Mouse (Mus musculus): ENCODE measurements around the gene Lmod1. TPM values are rescaled to one million over a fixed set of nuclear protein-coding genes. Genes with fewer than 3 reads are reported as not detected.
"Not testable (repeated sequence)": the region's sequence is repeated elsewhere in the genome, so short reads cannot be mapped to it uniquely, and the experiment has no call there.

Lmod1 gene
- total and polyA plus RNA-seq, 3 experiments: not detected

DNA sequence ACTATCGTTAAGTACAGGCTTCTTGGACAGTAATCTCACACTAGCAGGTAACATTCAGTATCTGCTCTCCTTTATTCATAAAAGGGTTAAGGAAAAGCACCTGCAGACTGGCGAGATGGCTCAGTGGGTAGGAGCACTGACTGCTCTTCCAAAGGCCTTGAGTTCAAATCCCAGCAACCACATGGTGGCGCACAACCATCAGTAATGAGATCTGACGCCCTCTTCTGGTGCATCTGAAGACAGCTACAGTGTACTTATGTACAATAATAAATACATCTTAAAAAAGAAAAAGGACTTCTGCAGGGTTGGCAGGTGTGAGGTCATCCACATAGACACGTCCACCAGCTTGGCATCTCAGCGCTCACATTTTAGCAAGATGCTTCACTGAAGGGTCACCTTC is 57.0 kb downstream of the Lmod1 start:
- H3K9me3 ChIP-seq (replicated peaks; ENCODE audit: low read length); H3K27ac ChIP-seq (ENCODE audit: insufficient read depth, low read depth); H3K27me3 ChIP-seq (replicated peaks); H3K4me1 ChIP-seq (ENCODE audit: control insufficient read depth in 1 of 2, insufficient read depth in 2 of 2); H3K4me2 ChIP-seq (ENCODE audit: insufficient read depth, low read depth, poor library complexity, severe bottlenecking); DNase-seq (ENCODE audit: extremely low read depth); H3K9ac ChIP-seq (ENCODE audit: insufficient read depth, low read depth); dilution Hi-C loops (cut with MboI; ENCODE audit: extremely low pct_ligation_motif_present, extremely low pct_unique_long_range_greater_than_20kb, low sequenced_read_pairs); H3K79me2 ChIP-seq (replicated peaks; ENCODE audit: control insufficient read depth, extremely low read depth, insufficient read depth, poor library complexity, severe bottlenecking); in situ Hi-C loops (cut with MboI; ENCODE audit: low pct_ligation_motif_present, low pct_unique_long_range_greater_than_20kb, low sequenced_read_pairs); H3K4me3 ChIP-seq (replicated peaks in 1 of 3; ENCODE audit: low read depth in 2 of 3, low read length in 2 of 3, poor library complexity in 1 of 3): not testable (repeated sequence)
- TF ChIP-seq SMC3 (IDR thresholded peaks at IDR 0.05; ENCODE audit: low read depth, low read length) (peak; percentile 35), CTCF (conservative IDR thresholded peaks at IDR 0.05 in 1 of 2, IDR thresholded peaks at IDR 0.05 in 1 of 2; ENCODE audit: low read depth in 2 of 2, low read length in 2 of 2) (peak in 1 of 2 experiments; percentile 81; a peak in 2 of 4 replicates), RAD21 (IDR thresholded peaks at IDR 0.05; ENCODE audit: low read depth, low read length) (peak; percentile 1)
- peaks cover 35 to 51% of the 10 kb centered on the region in 2 experiments for H3K36me3 ChIP-seq (replicated peaks in 1 of 2; ENCODE audit: control insufficient read depth in 1 of 2, insufficient read depth in 1 of 2, low read length in 1 of 2)

DNA sequence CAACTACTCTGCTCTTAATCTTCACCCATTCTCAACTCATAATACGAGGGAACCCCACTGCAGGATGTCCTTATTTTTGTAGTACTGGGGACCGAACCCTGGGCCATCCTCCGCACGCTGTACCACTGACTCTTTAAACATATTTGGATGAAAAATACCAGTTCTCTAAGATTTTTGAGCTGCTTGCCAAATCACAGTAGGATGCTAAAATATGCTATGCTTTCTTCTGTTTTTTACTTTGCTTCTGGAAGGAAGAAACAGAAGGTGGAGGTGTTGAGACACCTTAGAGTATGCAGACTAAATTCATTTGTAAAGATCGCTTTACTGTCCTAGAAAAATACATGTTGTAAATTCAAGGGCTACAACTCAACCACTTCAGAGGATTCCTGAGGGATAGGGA is 59.6 kb downstream of the Lmod1 start:
- Histone ChIP-seq H3K36me3 (replicated peaks in 1 of 2; ENCODE audit: control insufficient read depth in 1 of 2, insufficient read depth in 1 of 2, low read length in 1 of 2) (peaks cover 58 to 76% of the 10 kb centered on the region in 2 experiments), H3K4me1 (ENCODE audit: control insufficient read depth in 1 of 2, insufficient read depth in 2 of 2) (no peaks in the 10 kb centered on the region), H3K4me3 (replicated peaks in 1 of 3; ENCODE audit: low read depth in 2 of 3, low read length in 2 of 3, poor library complexity in 1 of 3) (no peak overlapping the region), H3K4me2 (ENCODE audit: insufficient read depth, low read depth, poor library complexity, severe bottlenecking) (no peak overlapping the region), H3K79me2 (replicated peaks; ENCODE audit: control insufficient read depth, extremely low read depth, insufficient read depth, poor library complexity, severe bottlenecking) (no peaks in the 10 kb centered on the region; the same call in 1 of the 2 replicates), H3K9ac (ENCODE audit: insufficient read depth, low read depth) (no peak overlapping the region), H3K27ac (ENCODE audit: insufficient read depth, low read depth) (no peak overlapping the region), H3K27me3 (replicated peaks) (no peaks in the 10 kb centered on the region), H3K9me3 (replicated peaks; ENCODE audit: low read length) (no peaks in the 10 kb centered on the region)
- TF ChIP-seq POLR2A (IDR thresholded peaks at IDR 0.05; ENCODE audit: low read depth, low read length) (no peak), HCFC1 (IDR thresholded peaks at IDR 0.05; ENCODE audit: low read depth, low read length) (no peak), USF2 (conservative IDR thresholded peaks at IDR 0.05; ENCODE audit: low read depth, low read length) (no peak), ZKSCAN1 (IDR thresholded peaks at IDR 0.05; ENCODE audit: borderline replicate concordance, low read depth, low read length) (no peak)
- in situ Hi-C loops (cut with MboI; ENCODE audit: low pct_ligation_motif_present, low pct_unique_long_range_greater_than_20kb, low sequenced_read_pairs): no loop called here
- dilution Hi-C loops (cut with MboI; ENCODE audit: extremely low pct_ligation_motif_present, extremely low pct_unique_long_range_greater_than_20kb, low sequenced_read_pairs): no loop called here
- DNase-seq (ENCODE audit: extremely low read depth): no peak

DNA sequence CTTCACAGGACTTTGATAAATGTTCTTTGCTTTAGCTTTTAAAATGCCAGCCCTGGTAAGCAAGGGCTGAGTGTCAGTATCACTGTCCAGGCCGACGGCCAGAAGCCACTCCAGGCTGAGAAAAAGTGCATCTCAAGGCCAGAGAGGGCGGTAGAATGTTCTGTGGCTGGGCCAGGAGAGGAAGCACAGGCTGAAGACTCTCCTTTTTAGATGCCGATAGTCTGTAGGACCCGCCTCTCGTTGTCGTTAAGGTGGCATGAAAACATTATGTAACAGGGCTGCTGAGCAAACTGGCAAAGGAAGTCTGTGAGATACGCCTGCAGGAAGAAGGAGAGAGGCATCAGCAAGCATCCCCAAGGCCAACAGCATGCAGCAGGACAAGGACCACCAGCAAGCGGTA is 60.6 kb downstream of the Lmod1 start:
- H3K4me1 ChIP-seq (ENCODE audit: control insufficient read depth in 1 of 2, insufficient read depth in 2 of 2): no peaks in the 10 kb centered on the region
- no peak for TF ChIP-seq KAT2A (IDR thresholded peaks at IDR 0.05; ENCODE audit: insufficient replicate concordance, low read length)
- no peak for TF ChIP-seq MYC (IDR thresholded peaks at IDR 0.05; ENCODE audit: low read depth, low read length)
- no peak for TF ChIP-seq POLR2AphosphoS2 (IDR thresholded peaks at IDR 0.05; ENCODE audit: low read depth, low read length)
- no peak for TF ChIP-seq MAX (IDR thresholded peaks at IDR 0.05; ENCODE audit: low read length)
- no peak for TF ChIP-seq UBTF (IDR thresholded peaks at IDR 0.05; ENCODE audit: low read depth, low read length)
- TF ChIP-seq ZMIZ1 (IDR thresholded peaks at IDR 0.05; ENCODE audit: low read depth, low read length): no peak
- TF ChIP-seq ZNF384 (IDR thresholded peaks at IDR 0.05; ENCODE audit: low read depth, low read length): no peak
- no peak for TF ChIP-seq TBP (conservative IDR thresholded peaks at IDR 0.05; ENCODE audit: low read depth, low read length)
- TF ChIP-seq ELF1 (IDR thresholded peaks at IDR 0.05; ENCODE audit: low read depth, low read length): no peak
- no peak for TF ChIP-seq ZKSCAN1 (IDR thresholded peaks at IDR 0.05; ENCODE audit: borderline replicate concordance, low read depth, low read length)
- no peak for TF ChIP-seq E2F4 (IDR thresholded peaks at IDR 0.05; ENCODE audit: insufficient replicate concordance, low read depth, low read length)
- TF ChIP-seq MXI1 (IDR thresholded peaks at IDR 0.05; ENCODE audit: low read depth, low read length): no peak
- TF ChIP-seq CHD1 (IDR thresholded peaks at IDR 0.05; ENCODE audit: low read depth, low read length): no peak
- H3K36me3 ChIP-seq (replicated peaks in 1 of 2; ENCODE audit: control insufficient read depth in 1 of 2, insufficient read depth in 1 of 2, low read length in 1 of 2): peaks cover 65 to 84% of the 10 kb centered on the region in 2 experiments

More for the DNA sequence above, 60.6 kb downstream of the Lmod1 start:
- no peak for DNase-seq (ENCODE audit: extremely low read depth)
- H3K9me3 ChIP-seq (replicated peaks; ENCODE audit: low read length): no peaks in the 10 kb centered on the region
- no peak overlapping the region for H3K4me2 ChIP-seq (ENCODE audit: insufficient read depth, low read depth, poor library complexity, severe bottlenecking)
- in situ Hi-C loops (cut with MboI; ENCODE audit: low pct_ligation_motif_present, low pct_unique_long_range_greater_than_20kb, low sequenced_read_pairs) (no loop called here), dilution Hi-C loops (cut with MboI; ENCODE audit: extremely low pct_ligation_motif_present, extremely low pct_unique_long_range_greater_than_20kb, low sequenced_read_pairs) (no loop called here)
- H3K27ac ChIP-seq (ENCODE audit: insufficient read depth, low read depth): no peak overlapping the region
- H3K27me3 ChIP-seq (replicated peaks): no peaks in the 10 kb centered on the region
- no peaks in the 10 kb centered on the region; the same call in 1 of the 2 replicates for H3K79me2 ChIP-seq (replicated peaks; ENCODE audit: control insufficient read depth, extremely low read depth, insufficient read depth, poor library complexity, severe bottlenecking)
- H3K9ac ChIP-seq (ENCODE audit: insufficient read depth, low read depth): no peak overlapping the region
- H3K4me3 ChIP-seq (replicated peaks in 1 of 3; ENCODE audit: low read depth in 2 of 3, low read length in 2 of 3, poor library complexity in 1 of 3): no peak overlapping the region

Measured in CH12.LX (cell line).